Mouse (Mus musculus): ENCODE results near the gene Lypd1.

GRCm38 (mm10) chr1:125911337-125911900, 1.5 kb downstream of the Lypd1 start:
- no peak for TF ChIP-seq CTCF (IDR thresholded peaks at IDR 0.05; ENCODE audit: borderline replicate concordance, insufficient read depth, low read length)
- no peak for TF ChIP-seq POLR2A (IDR thresholded peaks at IDR 0.05; ENCODE audit: low read depth, low read length)

All from embryonic fibroblast, embryonic 13.5 days (primary cell).